Mouse (Mus musculus): ENCODE data around the gene Gm7714. TPM values are rescaled to one million over a fixed set of nuclear protein-coding genes. Genes with fewer than 3 reads are reported as not detected.
"Not testable (repeated sequence)": the region's sequence is repeated elsewhere in the genome, so short reads cannot be mapped to it uniquely, and the experiment has no call there.

Gene Gm7714
- total RNA-seq (2014; rRNA removed; ENCODE audit: low replicate concordance) = not detected in 2 replicates
- polyA plus RNA-seq (2015; fragmentation: Nextera tagmentation; extraction: Ambion mirVana) = not detected in 2 replicates

- ATAC-seq (ENCODE audit: insufficient read depth, low read depth) = no peak
- TF ChIP-seq CTCF (IDR thresholded peaks at IDR 0.05; ENCODE audit: low read depth) (no peak), EP300 (IDR thresholded peaks at IDR 0.05; ENCODE audit: low read depth) (no peak)
- Histone ChIP-seq H3K4me2 (ENCODE audit: low read depth, low read length) (no peak within 1 kb of the TSS), H3K4me1 (ENCODE audit: control insufficient read depth, insufficient read depth) (no peaks in the 10 kb centered on the region), H3K9ac (replicated peaks; ENCODE audit: low read depth, low read length) (no peak within 1 kb of the TSS), H3K27me3 (ENCODE audit: control insufficient read depth, insufficient read depth, low read length) (no peaks in the 10 kb centered on the region), H3K9me3 (replicated peaks; ENCODE audit: control insufficient read depth, low read length) (no peaks in the 10 kb centered on the region), H3K36me3 (replicated peaks; ENCODE audit: control insufficient read depth, insufficient read depth, low read length) (no peaks in the 10 kb centered on the region), H3K4me3 (ENCODE audit: low read depth, low read length) (no peak within 1 kb of the TSS), H3K27ac (ENCODE audit: low read depth) (no peak within 1 kb of the TSS)
- DNase-seq (ENCODE audit: low spot score) = no peak
- WGBS = 45% methylated on average over 1 of the region's 1 CpGs
Observed at GRCm38 (mm10) chr5:88268619-88269018, at the start of gene Gm7714. Gm7714 (plus strand) TSS chr5:88268919.

- Histone ChIP-seq H3K27ac (ENCODE audit: low read depth) (no peak overlapping the region), H3K4me1 (ENCODE audit: control insufficient read depth, insufficient read depth) (no peaks in the 10 kb centered on the region), H3K4me3 (ENCODE audit: low read depth, low read length) (no peak overlapping the region), H3K9me3 (replicated peaks; ENCODE audit: control insufficient read depth, low read length) (no peaks in the 10 kb centered on the region), H3K9ac (replicated peaks; ENCODE audit: low read depth, low read length) (no peak overlapping the region), H3K27me3 (ENCODE audit: control insufficient read depth, insufficient read depth, low read length) (no peaks in the 10 kb centered on the region), H3K4me2 (ENCODE audit: low read depth, low read length) (no peak overlapping the region), H3K36me3 (replicated peaks; ENCODE audit: control insufficient read depth, insufficient read depth, low read length) (no peaks in the 10 kb centered on the region)
- no peak for DNase-seq (ENCODE audit: low spot score)
- TF ChIP-seq EP300 (IDR thresholded peaks at IDR 0.05; ENCODE audit: low read depth) = no peak
- no peak for TF ChIP-seq CTCF (IDR thresholded peaks at IDR 0.05; ENCODE audit: low read depth)
- no peak for ATAC-seq (ENCODE audit: insufficient read depth, low read depth)
- WGBS = 58% methylated on average over 1 of the region's 1 CpGs
Observed at GRCm38 (mm10) chr5:88256475-88256874, 12.2 kb upstream of the Gm7714 start.

- not testable (repeated sequence) for H3K27ac ChIP-seq (ENCODE audit: low read depth); H3K9me3 ChIP-seq (replicated peaks; ENCODE audit: control insufficient read depth, low read length); H3K27me3 ChIP-seq (ENCODE audit: control insufficient read depth, insufficient read depth, low read length); H3K9ac ChIP-seq (replicated peaks; ENCODE audit: low read depth, low read length); DNase-seq (ENCODE audit: low spot score); H3K4me1 ChIP-seq (ENCODE audit: control insufficient read depth, insufficient read depth); ATAC-seq (ENCODE audit: insufficient read depth, low read depth); H3K4me3 ChIP-seq (ENCODE audit: low read depth, low read length); H3K36me3 ChIP-seq (replicated peaks; ENCODE audit: control insufficient read depth, insufficient read depth, low read length); H3K4me2 ChIP-seq (ENCODE audit: low read depth, low read length)
- 55% methylated on average over 3 of the region's 3 CpGs for WGBS
Observed at GRCm38 (mm10) chr5:88311307-88311706, 42.6 kb downstream of the Gm7714 start.

- no peak within 1 kb of the TSS for H3K4me3 ChIP-seq (ENCODE audit: low read depth, low read length)
- no peaks in the 10 kb centered on the region for H3K9me3 ChIP-seq (replicated peaks; ENCODE audit: control insufficient read depth, low read length)
- H3K36me3 ChIP-seq (replicated peaks; ENCODE audit: control insufficient read depth, insufficient read depth, low read length) = no peaks in the 10 kb centered on the region
- ATAC-seq (ENCODE audit: insufficient read depth, low read depth) (no peak), DNase-seq (ENCODE audit: low spot score) (no peak)
- H3K9ac ChIP-seq (replicated peaks; ENCODE audit: low read depth, low read length) = no peak within 1 kb of the TSS
- no peaks in the 10 kb centered on the region for H3K4me1 ChIP-seq (ENCODE audit: control insufficient read depth, insufficient read depth)
- H3K27me3 ChIP-seq (ENCODE audit: control insufficient read depth, insufficient read depth, low read length) = no peaks in the 10 kb centered on the region
- no peak within 1 kb of the TSS for H3K27ac ChIP-seq (ENCODE audit: low read depth)
- 85% methylated on average over 1 of the region's 1 CpGs for WGBS
- TF ChIP-seq CTCF (IDR thresholded peaks at IDR 0.05; ENCODE audit: low read depth) (no peak), EP300 (IDR thresholded peaks at IDR 0.05; ENCODE audit: low read depth) (no peak)
- H3K4me2 ChIP-seq (ENCODE audit: low read depth, low read length) = no peak within 1 kb of the TSS
Observed at GRCm38 (mm10) chr5:88317012-88317411, 48.3 kb downstream of the Gm7714 start, which contains the start of gene Prol1. Prol1 (plus strand) TSS chr5:88317312.

Other genes starting within 250 kb of the Gm7714 start
- gene Smr2, start 182.4 kb upstream of the Gm7714 start, total RNA-seq (2014; rRNA removed; ENCODE audit: low replicate concordance) = not detected in 2 replicates
- gene Smr2, start 182.4 kb upstream of the Gm7714 start, polyA plus RNA-seq (2015; fragmentation: Nextera tagmentation; extraction: Ambion mirVana) = not detected in 2 replicates
- gene Gm11116, start 157.4 kb upstream of the Gm7714 start, total RNA-seq (2014; rRNA removed; ENCODE audit: low replicate concordance) = not detected in 2 replicates
- gene Gm11116, start 157.4 kb upstream of the Gm7714 start, polyA plus RNA-seq (2015; fragmentation: Nextera tagmentation; extraction: Ambion mirVana) = not detected in 2 replicates
- not detected in 2 replicates for gene Gm11115, start 114.8 kb upstream of the Gm7714 start, total RNA-seq (2014; rRNA removed; ENCODE audit: low replicate concordance)
- not detected in 2 replicates for gene Gm11115, start 114.8 kb upstream of the Gm7714 start, polyA plus RNA-seq (2015; fragmentation: Nextera tagmentation; extraction: Ambion mirVana)
- gene Prol1, start 48.4 kb downstream of the Gm7714 start, total RNA-seq (2014; rRNA removed; ENCODE audit: low replicate concordance) = not detected in 2 replicates
- not detected in 2 replicates for gene Prol1, start 48.4 kb downstream of the Gm7714 start, polyA plus RNA-seq (2015; fragmentation: Nextera tagmentation; extraction: Ambion mirVana)
- gene Amtn, start 107.2 kb downstream of the Gm7714 start, total RNA-seq (2014; rRNA removed; ENCODE audit: low replicate concordance) = not detected in 2 replicates
- not detected in 2 replicates for gene Amtn, start 107.2 kb downstream of the Gm7714 start, polyA plus RNA-seq (2015; fragmentation: Nextera tagmentation; extraction: Ambion mirVana)
- not detected in 2 replicates for gene Ambn, start 187.1 kb downstream of the Gm7714 start, total RNA-seq (2014; rRNA removed; ENCODE audit: low replicate concordance)
- gene Ambn, start 187.1 kb downstream of the Gm7714 start, polyA plus RNA-seq (2015; fragmentation: Nextera tagmentation; extraction: Ambion mirVana) = not detected in 2 replicates
- gene Enam, start 219.1 kb downstream of the Gm7714 start, total RNA-seq (2014; rRNA removed; ENCODE audit: low replicate concordance) = not detected in 2 replicates
- gene Enam, start 219.1 kb downstream of the Gm7714 start, polyA plus RNA-seq (2015; fragmentation: Nextera tagmentation; extraction: Ambion mirVana) = not detected in 2 replicates